Mouse (Mus musculus): ENCODE results near the gene Nod1.

DNA sequence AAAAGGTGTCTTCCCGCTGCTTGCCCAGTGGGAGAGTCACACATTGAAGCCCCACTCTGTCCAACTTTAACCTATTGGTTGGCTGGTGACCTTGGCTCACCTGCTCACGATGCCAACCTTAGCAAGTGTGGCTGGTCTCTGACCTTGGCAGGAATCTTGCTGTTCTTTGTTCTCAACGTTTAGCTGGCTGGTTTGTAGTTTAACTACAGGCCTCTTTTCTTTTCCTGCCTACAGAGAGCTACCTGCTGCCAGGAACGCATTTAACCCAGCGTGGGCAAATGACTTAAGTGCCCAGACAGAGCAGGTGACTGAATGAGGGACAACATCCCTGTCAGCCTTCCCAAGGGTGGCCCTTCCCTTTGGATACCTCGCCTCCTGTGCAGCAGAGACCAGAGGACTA is 25.3 kb upstream of the Nod1 start:
- no peak for TF ChIP-seq GATA1 (IDR thresholded peaks at IDR 0.05; ENCODE audit: low read length)
- no peak for TF ChIP-seq TAL1 (IDR thresholded peaks at IDR 0.05; ENCODE audit: low read length)
